Mouse (Mus musculus) megakaryocyte, embryonic 14.5 days (primary cell): ENCODE data around the gene Klk7. TPM values are rescaled to one million over a fixed set of nuclear protein-coding genes. Genes with fewer than 3 reads are reported as not detected.

Experiments
- H3K27me3 ChIP-seq: replicated peaks from 2 replicates; pipeline ENCODE3; 2012; ENCODE audit warnings: inconsistent platforms
- H3K36me3 ChIP-seq: replicated peaks from 2 replicates; pipeline ENCODE3; 2012; ENCODE audit warnings: low read length, inconsistent platforms, mixed read lengths
- H3K4me1 ChIP-seq: 2 replicates; pipeline ENCODE4 v1.6.1; 2012; ENCODE audit warnings: inconsistent platforms
- H3K4me3 ChIP-seq: replicated peaks from 2 replicates; pipeline ENCODE3; 2012; ENCODE audit warnings: moderate library complexity, mild to moderate bottlenecking, inconsistent platforms
- H3K9me3 ChIP-seq: 2 replicates; pipeline ENCODE4 v1.6.1; 2012; ENCODE audit warnings: inconsistent platforms
- FLI1 ChIP-seq: IDR thresholded peaks from 2 replicates; pipeline ENCODE4 v1.6.1; 2012; ENCODE audit warnings: low read length, inconsistent platforms, mixed read lengths
- GATA1 ChIP-seq: IDR thresholded peaks from 3 replicates; pipeline ENCODE4 v1.6.1; 2012; ENCODE audit warnings: mixed read lengths, low read length, inconsistent platforms, borderline replicate concordance
- polyA plus RNA-seq: library from polyadenylated mRNA; stranded (reverse); fragments of >175 nt; gene quantifications from 2 replicates; pipeline ENCODE4 v1.2.3, GENCODE M21; 2012; ENCODE audit warnings: low replicate concordance; ENCODE audit not compliant: insufficient read depth

The Klk7 gene
- polyA plus RNA-seq, 1 experiment = not detected

GRCm38 (mm10) chr7:43789295-43789694 lies 21.8 kb upstream of the Klk7 start:
- H3K36me3 ChIP-seq = no peaks in the 10 kb centered on the region
- no peak for TF ChIP-seq FLI1
- no peak for TF ChIP-seq GATA1
- peaks cover 7% of the 10 kb centered on the region for H3K9me3 ChIP-seq
- H3K4me3 ChIP-seq = no peak overlapping the region
- H3K4me1 ChIP-seq = no peaks in the 10 kb centered on the region
- peaks cover 19% of the 10 kb centered on the region for H3K27me3 ChIP-seq

GRCm38 (mm10) chr7:43791591-43791990 lies 19.5 kb upstream of the Klk7 start, which contains the start of gene Klk9:
Gene Klk9, plus strand, starts transcription at chr7:43791891.
- no peaks in the 10 kb centered on the region for H3K36me3 ChIP-seq
- H3K4me3 ChIP-seq = no peak within 1 kb of the TSS
- peaks cover 3% of the 10 kb centered on the region for H3K4me1 ChIP-seq
- H3K27me3 ChIP-seq = peaks cover 32% of the 10 kb centered on the region
- peaks cover 5% of the 10 kb centered on the region for H3K9me3 ChIP-seq
- no peak for TF ChIP-seq FLI1
- TF ChIP-seq GATA1 = no peak

GRCm38 (mm10) chr7:43796355-43796754 lies 14.7 kb upstream of the Klk7 start:
- peaks cover 26% of the 10 kb centered on the region for H3K4me1 ChIP-seq

GRCm38 (mm10) chr7:43797333-43797769 lies 13.7 kb upstream of the Klk7 start, which contains the start of gene Klk8:
Gene Klk8, plus strand, starts transcription at chr7:43797577.
- Histone ChIP-seq H3K9me3 (no peaks in the 10 kb centered on the region), H3K4me3 (peak within 1 kb of the TSS; percentile 89), H3K27me3 (peaks cover 50% of the 10 kb centered on the region), H3K4me1 (peaks cover 26% of the 10 kb centered on the region), H3K36me3 (no peaks in the 10 kb centered on the region)
- no peak for TF ChIP-seq FLI1
- no peak for TF ChIP-seq GATA1

More at GRCm38 (mm10) chr7:43796355-43796754, 14.7 kb upstream of the Klk7 start:
- peaks cover 52% of the 10 kb centered on the region for H3K27me3 ChIP-seq
- no peak for TF ChIP-seq FLI1
- no peak for TF ChIP-seq GATA1
- no peaks in the 10 kb centered on the region for H3K36me3 ChIP-seq
- no peaks in the 10 kb centered on the region for H3K9me3 ChIP-seq
- no peak overlapping the region for H3K4me3 ChIP-seq

- Histone ChIP-seq H3K4me3 (peak overlapping the region; percentile 89), H3K9me3 (no peaks in the 10 kb centered on the region), H3K27me3 (peaks cover 50% of the 10 kb centered on the region), H3K36me3 (no peaks in the 10 kb centered on the region), H3K4me1 (peaks cover 26% of the 10 kb centered on the region)
- TF ChIP-seq FLI1 (no peak), GATA1 (no peak)
Observed at GRCm38 (mm10) chr7:43797844-43798462, 13.1 kb upstream of the Klk7 start.

- TF ChIP-seq FLI1 = no peak
- no peak for TF ChIP-seq GATA1
- no peaks in the 10 kb centered on the region for H3K36me3 ChIP-seq
- no peak overlapping the region for H3K4me3 ChIP-seq
- peaks cover 42% of the 10 kb centered on the region for H3K27me3 ChIP-seq
- H3K4me1 ChIP-seq = peaks cover 26% of the 10 kb centered on the region
- H3K9me3 ChIP-seq = no peaks in the 10 kb centered on the region
Observed at GRCm38 (mm10) chr7:43799876-43800275, 11.2 kb upstream of the Klk7 start.

GRCm38 (mm10) chr7:43815211-43815610 lies 4.1 kb downstream of the Klk7 start:
- Histone ChIP-seq H3K4me3 (no peak overlapping the region), H3K36me3 (no peaks in the 10 kb centered on the region), H3K27me3 (peaks cover 11% of the 10 kb centered on the region), H3K4me1 (no peaks in the 10 kb centered on the region), H3K9me3 (no peaks in the 10 kb centered on the region)
- TF ChIP-seq GATA1 (no peak), FLI1 (no peak)

- no peaks in the 10 kb centered on the region for H3K4me1 ChIP-seq
- no peak overlapping the region for H3K4me3 ChIP-seq
- H3K9me3 ChIP-seq = no peaks in the 10 kb centered on the region
- peaks cover 11% of the 10 kb centered on the region for H3K27me3 ChIP-seq
- H3K36me3 ChIP-seq = no peaks in the 10 kb centered on the region
- no peak for TF ChIP-seq FLI1
- no peak for TF ChIP-seq GATA1
Observed at GRCm38 (mm10) chr7:43816746-43817145, 5.7 kb downstream of the Klk7 start.

GRCm38 (mm10) chr7:43821581-43821980 lies 10.5 kb downstream of the Klk7 start:
- Histone ChIP-seq H3K36me3 (no peaks in the 10 kb centered on the region), H3K9me3 (no peaks in the 10 kb centered on the region), H3K27me3 (peaks cover 2% of the 10 kb centered on the region), H3K4me3 (no peak overlapping the region), H3K4me1 (no peaks in the 10 kb centered on the region)
- no peak for TF ChIP-seq FLI1
- no peak for TF ChIP-seq GATA1

- H3K4me1 ChIP-seq = no peaks in the 10 kb centered on the region
- no peak within 1 kb of the TSS for H3K4me3 ChIP-seq
- peaks cover 2% of the 10 kb centered on the region for H3K27me3 ChIP-seq
- TF ChIP-seq FLI1 (no peak), GATA1 (no peak)
- no peaks in the 10 kb centered on the region for H3K36me3 ChIP-seq
- H3K9me3 ChIP-seq = no peaks in the 10 kb centered on the region
Observed at GRCm38 (mm10) chr7:43824199-43824598, 13.1 kb downstream of the Klk7 start, which contains the start of gene Klk6. Gene Klk6, plus strand, starts transcription at chr7:43824499.
